Mouse (Mus musculus): ENCODE measurements at regions not wholly inside any gene's neighbourhood (a gene's known extent, or its start where the extent isn't known, plus 50 kb on each side); places are given as distances from the start of the nearest gene placed in this dataset.

GRCm38 (mm10) chr16:77537351-77537750 is 64.5 kb downstream of the Gm11146 start:
- DNase-seq (ENCODE audit: low spot score in 2 of 2): no peak

GRCm38 (mm10) chr16:77536746-77537145 is 65.1 kb downstream of the Gm11146 start:
- DNase-seq (ENCODE audit: low spot score in 2 of 2): peak; percentile 47 to 71

- peak in 1 of 2 experiments; percentile 30 for DNase-seq (ENCODE audit: low spot score in 2 of 2)
Observed at GRCm38 (mm10) chr16:77536314-77536713, 65.6 kb downstream of the Gm11146 start.

GRCm38 (mm10) chr16:77535021-77535420 is 66.9 kb downstream of the Gm11146 start:
- DNase-seq (ENCODE audit: low spot score in 2 of 2): peak in 1 of 2 experiments; percentile 35

- DNase-seq (ENCODE audit: low spot score in 2 of 2): no peak
Observed at GRCm38 (mm10) chr16:77531596-77531995, 70.3 kb downstream of the Gm11146 start.

- DNase-seq (ENCODE audit: low spot score in 2 of 2): no peak
Observed at GRCm38 (mm10) chr16:77527951-77528350, 73.9 kb downstream of the Gm11146 start.

- no peak for DNase-seq (ENCODE audit: low spot score in 2 of 2)
Observed at GRCm38 (mm10) chr16:77514606-77515005, 87.3 kb downstream of the Gm11146 start.

GRCm38 (mm10) chr16:77503556-77503955 is 98.3 kb downstream of the Gm11146 start:
- no peak for DNase-seq (ENCODE audit: low spot score in 2 of 2)

- no peak for DNase-seq (ENCODE audit: low spot score in 2 of 2)
Observed at GRCm38 (mm10) chr16:77502916-77503315, 99.0 kb downstream of the Gm11146 start.

GRCm38 (mm10) chr16:77502026-77502425 is 99.9 kb downstream of the Gm11146 start:
- peak in 1 of 2 experiments; percentile 37 for DNase-seq (ENCODE audit: low spot score in 2 of 2)

- DNase-seq (ENCODE audit: low spot score in 2 of 2): peak in 1 of 2 experiments; percentile 49
Observed at GRCm38 (mm10) chr16:77500981-77501380, 100.9 kb downstream of the Gm11146 start.

GRCm38 (mm10) chr16:77500413-77500812 is 101.5 kb downstream of the Gm11146 start:
- peak in 1 of 2 experiments; percentile 49 for DNase-seq (ENCODE audit: low spot score in 2 of 2)

- peak; percentile 68 to 88 for DNase-seq (ENCODE audit: low spot score in 2 of 2)
Observed at GRCm38 (mm10) chr16:77499537-77500301, 102.2 kb downstream of the Gm11146 start.

- DNase-seq (ENCODE audit: low spot score in 2 of 2): no peak
Observed at GRCm38 (mm10) chr16:77495310-77495709, 106.6 kb downstream of the Gm11146 start.

GRCm38 (mm10) chr16:77494042-77494441 is 107.9 kb downstream of the Gm11146 start:
- DNase-seq (ENCODE audit: low spot score in 2 of 2): no peak

GRCm38 (mm10) chr16:77488155-77488554 is 113.7 kb downstream of the Gm11146 start:
- no peak for DNase-seq (ENCODE audit: low spot score in 2 of 2)

GRCm38 (mm10) chr16:77479812-77480211 is 122.1 kb downstream of the Gm11146 start:
- DNase-seq (ENCODE audit: low spot score in 2 of 2): no peak

GRCm38 (mm10) chr16:77471868-77472267 is 130.0 kb downstream of the Gm11146 start:
- DNase-seq (ENCODE audit: low spot score in 2 of 2): no peak

GRCm38 (mm10) chr16:77469903-77470302 is 132.0 kb downstream of the Gm11146 start:
- peak in 1 of 2 experiments; percentile 20 for DNase-seq (ENCODE audit: low spot score in 2 of 2)

GRCm38 (mm10) chr16:77469328-77469875 is 132.5 kb downstream of the Gm11146 start:
- DNase-seq (ENCODE audit: low spot score in 2 of 2): no peak

- peak in 1 of 2 experiments; percentile 31 for DNase-seq (ENCODE audit: low spot score in 2 of 2)
Observed at GRCm38 (mm10) chr16:77467216-77467615, 134.7 kb downstream of the Gm11146 start.

GRCm38 (mm10) chr16:77464623-77465022 is 137.3 kb downstream of the Gm11146 start:
- no peak for DNase-seq (ENCODE audit: low spot score in 2 of 2)

- DNase-seq (ENCODE audit: low spot score in 2 of 2): no peak
Observed at GRCm38 (mm10) chr16:77461922-77462321, 140.0 kb downstream of the Gm11146 start.

All from layer of hippocampus, adult 18-20 months (tissue).